Mouse (Mus musculus) cerebellum, adult 2 months (tissue): ENCODE measurements at regions not wholly inside any gene's neighbourhood (a gene's known extent, or its start where the extent isn't known, plus 50 kb on each side); places are given as distances from the start of the nearest gene placed in this dataset.

Source experiments
- CTCF ChIP-seq: fragments of 200-500 bp; IDR thresholded peaks from 2 replicates; pipeline ENCODE4 v1.5.1; 2011; ENCODE audit warnings: low read depth, mild to moderate bottlenecking, control low read depth, low read length, moderate library complexity, borderline replicate concordance; ENCODE audit not compliant: insufficient read depth
- POLR2A ChIP-seq: fragments of 200-500 bp; IDR thresholded peaks from 2 replicates; pipeline ENCODE4 v1.6.1; 2011; ENCODE audit warnings: low read length, control low read depth, borderline replicate concordance; ENCODE audit not compliant: insufficient read depth

DNA sequence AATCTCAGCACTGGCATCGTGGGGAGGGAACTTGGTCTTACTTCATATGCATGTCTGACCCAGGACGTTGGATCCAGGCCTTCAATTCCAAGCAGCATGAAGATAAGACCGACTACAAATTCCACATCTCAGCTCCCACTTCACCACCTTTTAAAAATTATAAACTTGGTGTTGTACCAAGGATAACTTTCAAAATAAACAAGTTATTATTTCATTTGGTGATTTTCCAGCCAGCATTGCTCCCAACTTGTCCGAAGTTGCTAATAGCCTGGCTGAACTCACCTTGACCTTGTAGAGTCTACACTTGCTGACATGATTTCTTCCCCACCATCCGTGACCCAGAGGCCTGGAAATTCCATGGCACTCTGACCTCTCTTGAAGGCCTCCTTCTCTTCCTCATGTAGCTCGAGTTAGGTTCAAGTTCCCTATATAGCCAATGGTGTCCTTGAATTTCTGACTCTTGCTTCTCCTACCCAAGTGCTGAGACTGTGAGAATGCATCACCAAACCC, 123.7 kb downstream of the Thbs2 start:
- TF ChIP-seq CTCF (no peak), POLR2A (no peak)
